Mouse (Mus musculus) intestine, postnatal 0 days (tissue): ENCODE measurements around the gene Olfr93. TPM values are rescaled to one million over a fixed set of nuclear protein-coding genes. Genes with fewer than 3 reads are reported as not detected.
"Not testable (repeated sequence)": the region's sequence is repeated elsewhere in the genome, so short reads cannot be mapped to it uniquely, and the experiment has no call there.

ENCODE experiments used
- ATAC-seq: fragments of 200-750 bp; cut with Nextera tagmentation; 2 replicates; pipeline ENCODE4 v1.8.0; 2017; ENCODE audit warnings: mild to moderate bottlenecking, moderate TSS enrichment, moderate library complexity
- H3K27ac ChIP-seq: fragments of 300-500 bp; sonication (generic); 2 replicates; pipeline ENCODE4 v1.5.1; 2014; ENCODE audit warnings: mild to moderate bottlenecking, low read depth, low read length, moderate library complexity
- H3K27me3 ChIP-seq: fragments of 300-500 bp; sonication (generic); replicated peaks from 2 replicates; pipeline ENCODE4 v1.6.1; 2014; ENCODE audit warnings: low read length, mixed read lengths; ENCODE audit not compliant: control insufficient read depth, insufficient read depth
- H3K36me3 ChIP-seq: fragments of 300-500 bp; sonication (generic); 2 replicates; pipeline ENCODE4 v1.6.1; 2014; ENCODE audit warnings: mild to moderate bottlenecking, moderate library complexity; ENCODE audit not compliant: control insufficient read depth, insufficient read depth
- H3K4me1 ChIP-seq: fragments of 300-500 bp; sonication (generic); replicated peaks from 2 replicates; pipeline ENCODE4 v1.6.1; 2014; ENCODE audit warnings: antibody characterized with exemption, low read length, mixed read lengths; ENCODE audit not compliant: control insufficient read depth, insufficient read depth
- H3K4me2 ChIP-seq: fragments of 300-500 bp; sonication (generic); replicated peaks from 2 replicates; pipeline ENCODE4 v1.6.1; 2014; ENCODE audit warnings: low read depth, mild to moderate bottlenecking, moderate library complexity
- H3K4me3 ChIP-seq: fragments of 300-500 bp; sonication (generic); 2 replicates; pipeline ENCODE4 v1.5.1; 2014; ENCODE audit warnings: low read depth, low read length
- H3K9ac ChIP-seq: fragments of 300-500 bp; sonication (generic); 2 replicates; pipeline ENCODE4 v1.6.1; 2014; ENCODE audit warnings: mild to moderate bottlenecking, low read depth, low read length
- H3K9me3 ChIP-seq: fragments of 300-500 bp; sonication (generic); 2 replicates; pipeline ENCODE4 v1.6.1; 2016; ENCODE audit warnings: mixed run types; ENCODE audit not compliant: control insufficient read depth
- CTCF ChIP-seq: sonication (generic); IDR thresholded peaks from 2 replicates; pipeline ENCODE4 v1.5.1; 2016; ENCODE audit warnings: low read depth, mild to moderate bottlenecking, control low read depth, antibody characterized with exemption, moderate library complexity
- whole genome bisulfite sequencing: fragments of 180-500 bp; shearing (Covaris S2); extraction: QIAGEN DNeasy Blood & Tissue Kit; methylation state at CpG from one replicate; pipeline ENCODE4 v1.1.7; 2014; 5-methylcytosine and 5-hydroxymethylcytosine counted together
- polyA plus RNA-seq: library from polyadenylated mRNA; unstranded; fragments of >200 nt; fragmentation: Nextera tagmentation; extraction: Ambion mirVana; gene quantifications from 2 replicates; pipeline ENCODE4 v1.2.1, GENCODE M21; 2015

The Olfr93 gene
- polyA plus RNA-seq, 1 experiment from 2014 or later, result not detected

DNA sequence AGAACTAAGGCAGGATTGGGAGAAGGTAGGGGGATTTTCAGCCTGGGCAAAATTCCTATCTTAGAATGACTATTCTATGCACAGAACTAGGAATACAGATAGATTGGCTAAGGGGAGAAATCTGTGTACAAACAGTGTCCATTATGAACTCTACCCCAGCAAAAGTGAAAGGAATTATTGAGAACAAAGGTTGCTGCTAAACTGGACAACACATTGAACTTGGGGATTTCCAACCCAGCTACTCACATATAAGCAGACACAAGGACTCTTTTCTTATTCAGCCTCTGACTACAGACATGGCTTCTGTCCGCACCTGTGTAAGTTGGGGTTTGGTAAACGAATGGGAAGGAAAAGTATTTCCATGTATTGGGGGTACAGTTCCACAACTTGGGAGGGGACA, 32.4 kb upstream of the Olfr93 start, which contains the start of gene Ubd:
Gene Ubd, plus strand, starts transcription at position 237 of the 400 bp plus-strand sequence.
- no peak for TF ChIP-seq CTCF
- Histone ChIP-seq H3K4me1 (no peaks in the 10 kb centered on the region), H3K27ac (no peak within 1 kb of the TSS), H3K36me3 (no peaks in the 10 kb centered on the region), H3K4me2 (no peak within 1 kb of the TSS), H3K27me3 (peaks cover 28% of the 10 kb centered on the region), H3K9me3 (no peaks in the 10 kb centered on the region), H3K9ac (no peak within 1 kb of the TSS), H3K4me3 (no peak within 1 kb of the TSS)
- ATAC-seq, result no peak
- 90% methylated on average over 2 of the region's 2 CpGs for WGBS

DNA sequence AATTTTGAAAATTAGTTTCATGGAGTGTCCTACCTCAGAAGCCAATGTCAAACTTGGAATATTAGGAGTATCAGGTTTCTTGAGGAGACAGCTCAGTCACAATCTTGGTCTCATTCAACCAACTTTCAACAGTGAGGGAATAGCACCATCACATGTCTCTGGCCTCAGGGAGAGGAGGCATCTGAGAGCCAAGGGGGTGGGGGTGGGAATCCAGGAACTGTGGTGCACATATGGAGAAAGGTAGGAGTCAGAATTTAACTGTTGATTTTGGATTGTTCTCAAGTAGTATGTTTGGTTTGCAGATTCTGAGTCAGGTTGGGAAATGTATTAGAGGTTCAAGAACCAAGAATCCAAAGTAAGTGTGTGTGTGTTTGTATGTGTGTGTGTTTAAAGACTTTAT, 31.7 kb upstream of the Olfr93 start:
- no peak for ATAC-seq
- Histone ChIP-seq H3K27ac (no peak overlapping the region), H3K27me3 (peaks cover 27% of the 10 kb centered on the region), H3K4me3 (no peak overlapping the region), H3K36me3 (no peaks in the 10 kb centered on the region), H3K9me3 (no peaks in the 10 kb centered on the region), H3K4me2 (no peak overlapping the region), H3K4me1 (no peaks in the 10 kb centered on the region), H3K9ac (no peak overlapping the region)
- TF ChIP-seq CTCF, result no peak

DNA sequence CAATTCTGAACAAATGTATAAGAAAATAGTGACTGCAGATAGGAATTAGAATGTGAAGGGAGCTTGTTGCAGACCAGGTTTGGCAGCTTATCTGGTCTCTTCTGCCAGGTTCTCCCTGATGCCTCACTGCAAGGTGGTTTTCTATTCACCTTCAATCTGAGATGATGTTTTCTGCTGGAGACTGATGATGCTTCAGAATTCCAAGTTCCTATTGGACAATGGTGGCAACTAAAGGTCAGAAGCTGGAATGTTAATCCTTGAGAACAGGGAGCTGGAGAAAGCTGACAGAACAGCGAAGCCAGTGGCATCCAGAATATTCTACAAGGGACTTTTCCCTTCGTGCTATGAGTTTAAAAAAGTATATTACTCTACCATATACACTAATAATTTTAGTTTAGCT, 29.4 kb upstream of the Olfr93 start:
- no peaks in the 10 kb centered on the region for H3K9me3 ChIP-seq
- TF ChIP-seq CTCF, result no peak
- peak; percentile 69 for ATAC-seq
- H3K4me1 ChIP-seq, result no peaks in the 10 kb centered on the region
- no peak overlapping the region for H3K9ac ChIP-seq
- H3K27ac ChIP-seq, result no peak overlapping the region
- 0 out of 2 replicates have a peak, but pooled peaks cover 5% of the 10 kb centered on the region for H3K27me3 ChIP-seq
- H3K36me3 ChIP-seq, result no peaks in the 10 kb centered on the region
- no peak overlapping the region for H3K4me2 ChIP-seq
- no peak overlapping the region for H3K4me3 ChIP-seq
- 44% methylated on average over 2 of the region's 2 CpGs for WGBS

DNA sequence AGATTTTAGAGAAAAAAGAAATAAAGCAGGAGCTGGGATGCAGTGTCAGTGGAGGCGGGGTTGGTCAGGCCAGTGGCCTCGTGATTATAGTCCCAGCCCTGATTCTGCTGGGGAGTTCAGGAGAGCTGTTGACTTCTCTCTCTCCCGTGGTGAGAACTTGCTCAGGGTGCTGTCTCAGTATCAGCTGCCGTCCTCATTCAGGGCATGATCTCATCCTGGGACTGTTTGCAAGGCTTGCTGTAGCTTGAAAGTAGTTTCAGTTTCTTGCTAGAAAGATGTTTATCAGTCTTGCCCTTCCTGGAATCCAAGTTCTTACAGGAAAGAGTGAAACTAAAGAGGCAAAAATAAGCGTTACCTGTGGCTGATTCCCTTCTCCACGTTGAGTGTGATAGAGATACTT, 24.2 kb upstream of the Olfr93 start:
- H3K36me3 ChIP-seq, result no peaks in the 10 kb centered on the region
- H3K27me3 ChIP-seq, result no peaks in the 10 kb centered on the region
- TF ChIP-seq CTCF, result no peak
- no peak overlapping the region for H3K4me3 ChIP-seq
- H3K27ac ChIP-seq, result no peak overlapping the region
- peak overlapping the region; percentile 40 for H3K4me2 ChIP-seq
- H3K4me1 ChIP-seq, result no peaks in the 10 kb centered on the region
- peak; percentile 87 for ATAC-seq
- no peaks in the 10 kb centered on the region for H3K9me3 ChIP-seq
- whole genome bisulfite sequencing, result 25% methylated on average over 6 of the region's 6 CpGs
- H3K9ac ChIP-seq, result no peak overlapping the region

DNA sequence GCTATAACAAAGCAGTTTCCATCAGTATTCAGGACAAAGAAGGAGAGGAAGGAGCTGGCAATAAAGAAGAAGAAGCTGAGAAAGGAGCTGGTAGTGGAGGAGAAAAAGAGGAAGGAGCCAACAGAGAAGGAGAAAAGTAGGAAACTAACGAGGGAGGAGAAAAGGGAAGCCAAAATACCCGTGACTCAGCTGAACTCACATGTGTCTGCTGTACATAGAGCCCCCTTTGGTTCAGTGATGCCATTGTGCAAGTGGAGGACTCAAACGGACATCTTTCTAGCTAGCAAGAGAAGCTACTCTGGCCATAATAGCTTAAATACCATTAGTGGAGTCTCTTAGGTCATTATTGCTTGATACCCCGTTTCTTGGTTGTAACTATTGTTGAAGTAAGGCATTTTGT, 29.9 kb downstream of the Olfr93 start:
- H3K4me1 ChIP-seq, H3K4me3 ChIP-seq, H3K4me2 ChIP-seq, H3K27ac ChIP-seq, H3K27me3 ChIP-seq, H3K9me3 ChIP-seq, H3K9ac ChIP-seq, ATAC-seq, H3K36me3 ChIP-seq: not testable (repeated sequence)
- 61% methylated on average over 4 of the region's 4 CpGs for WGBS

DNA sequence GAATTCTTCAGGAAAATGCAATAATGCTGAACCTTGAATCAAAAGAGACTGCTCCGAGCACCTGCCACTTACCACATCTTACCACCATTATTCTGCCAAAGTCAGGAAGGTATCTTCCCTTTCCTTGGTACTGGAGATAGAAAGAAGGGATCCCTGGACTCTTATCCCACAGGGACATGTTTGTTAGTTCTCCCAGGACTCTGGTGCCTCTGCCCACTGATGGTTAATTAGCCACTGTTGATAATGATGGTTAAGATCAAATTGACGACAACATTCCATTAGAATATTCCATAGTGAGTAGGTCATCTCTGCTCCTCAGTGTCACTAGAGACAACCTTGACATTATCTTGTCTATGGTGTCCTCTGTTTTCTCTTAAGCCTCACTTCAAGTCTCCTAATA, 41.3 kb downstream of the Olfr93 start, which contains the start of gene Olfr92:
Gene Olfr92, minus strand, starts transcription at position 101 of the 400 bp plus-strand sequence.
- H3K9me3 ChIP-seq, result no peaks in the 10 kb centered on the region
- H3K4me1 ChIP-seq, result no peaks in the 10 kb centered on the region
- no peak within 1 kb of the TSS for H3K4me2 ChIP-seq
- no peak within 1 kb of the TSS for H3K9ac ChIP-seq
- no peak for ATAC-seq
- no peaks in the 10 kb centered on the region for H3K36me3 ChIP-seq
- no peak within 1 kb of the TSS for H3K27ac ChIP-seq
- no peaks in the 10 kb centered on the region for H3K27me3 ChIP-seq
- no peak for TF ChIP-seq CTCF
- whole genome bisulfite sequencing, result 83% methylated on average over 2 of the region's 2 CpGs
- H3K4me3 ChIP-seq, result no peak within 1 kb of the TSS

DNA sequence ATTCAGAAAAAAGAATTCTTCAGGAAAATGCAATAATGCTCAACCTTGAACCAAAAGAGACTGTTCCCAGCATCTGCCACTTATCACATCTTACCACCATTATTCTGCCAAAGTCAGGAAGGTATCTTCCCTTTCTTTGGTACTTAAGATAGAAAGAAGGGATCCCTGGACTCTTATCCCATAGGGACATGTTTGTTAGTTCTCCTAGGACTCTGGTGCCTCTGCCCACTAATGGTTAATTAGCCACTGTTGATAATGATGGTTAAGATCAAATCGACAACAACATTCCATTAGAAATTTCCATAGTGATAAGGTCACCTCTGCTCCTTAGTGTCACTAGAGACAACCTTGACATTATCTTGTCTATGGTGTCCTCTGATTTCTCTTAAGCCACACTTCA, 63.1 kb downstream of the Olfr93 start, which contains the start of gene Olfr91:
Gene Olfr91, minus strand, starts transcription at position 101 of the 400 bp plus-strand sequence.
- TF ChIP-seq CTCF, result no peak

More for the DNA sequence above, 63.1 kb downstream of the Olfr93 start, which contains the start of gene Olfr91:
- ATAC-seq, result no peak
- 83% methylated on average over 1 of the region's 1 CpGs for WGBS
- Histone ChIP-seq H3K4me3 (no peak within 1 kb of the TSS), H3K27me3 (no peaks in the 10 kb centered on the region), H3K4me2 (no peak within 1 kb of the TSS), H3K9me3 (no peaks in the 10 kb centered on the region), H3K27ac (no peak within 1 kb of the TSS), H3K36me3 (no peaks in the 10 kb centered on the region), H3K4me1 (no peaks in the 10 kb centered on the region), H3K9ac (no peak within 1 kb of the TSS)
